Mouse (Mus musculus) hindbrain, embryonic 10.5 days (tissue): ENCODE measurements around the gene Pdss2. TPM values are rescaled to one million over a fixed set of nuclear protein-coding genes. Genes with fewer than 3 reads are reported as not detected.

Source experiments
- DNase-seq: peaks from one replicate; pipeline ENCODE4 v3.0.0-alpha.2; 2017; ENCODE audit warnings: low spot score
- H3K27ac ChIP-seq: fragments of 300-500 bp; sonication (generic); 2 replicates; pipeline ENCODE4 v1.5.1; 2016; ENCODE audit warnings: mild to moderate bottlenecking, moderate library complexity
- H3K27me3 ChIP-seq: fragments of 300-500 bp; sonication (generic); 2 replicates; pipeline ENCODE4 v1.6.1; 2016; ENCODE audit warnings: mild to moderate bottlenecking; ENCODE audit not compliant: poor library complexity, insufficient read depth, severe bottlenecking
- H3K36me3 ChIP-seq: fragments of 300-500 bp; sonication (generic); 2 replicates; pipeline ENCODE4 v1.6.1; 2016; ENCODE audit warnings: mild to moderate bottlenecking, moderate library complexity
- H3K4me1 ChIP-seq: fragments of 300-500 bp; sonication (generic); replicated peaks from 2 replicates; pipeline ENCODE4 v1.6.1; 2016; ENCODE audit warnings: mild to moderate bottlenecking
- H3K4me3 ChIP-seq: fragments of 300-500 bp; sonication (generic); 2 replicates; pipeline ENCODE4 v1.5.1; 2016; ENCODE audit warnings: mild to moderate bottlenecking, moderate library complexity
- H3K9me3 ChIP-seq: fragments of 300-500 bp; sonication (generic); 2 replicates; pipeline ENCODE4 v1.6.1; 2016; ENCODE audit warnings: mild to moderate bottlenecking, moderate library complexity
- WGBS: fragments of 180-500 bp; shearing (Covaris S2); methylation state at CpG from one replicate; pipeline ENCODE4 v1.1.7; 2016; 5-methylcytosine and 5-hydroxymethylcytosine counted together
- polyA plus RNA-seq: library from polyadenylated mRNA; unstranded; fragments of >200 nt; fragmentation: Nextera tagmentation; extraction: Ambion mirVana; gene quantifications from 2 replicates; pipeline ENCODE4 v1.2.1, GENCODE M21; 2016

Gene Pdss2
- polyA plus RNA-seq, 1 experiment from 2014 or later: 13.4 TPM

DNA sequence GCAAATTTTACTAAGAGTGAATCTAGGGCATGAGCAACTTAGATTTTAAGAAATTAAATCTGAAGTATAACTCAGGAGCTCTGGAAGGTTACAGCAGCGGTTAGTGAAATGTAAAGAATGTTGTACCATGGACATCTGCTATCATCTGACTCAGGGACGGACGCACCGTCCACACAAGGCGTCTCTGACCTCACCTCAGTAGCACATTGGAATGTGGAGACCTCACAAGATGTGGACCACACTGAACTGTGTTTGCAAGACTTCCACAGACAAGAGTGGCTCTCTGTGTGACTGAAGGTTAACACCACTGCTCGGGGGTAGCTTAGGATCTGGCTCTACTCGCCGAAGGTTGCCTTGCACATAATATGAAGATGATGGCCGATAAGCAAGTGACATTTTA lies 151.7 kb downstream of the Pdss2 start:
- H3K4me1 ChIP-seq: no peaks in the 10 kb centered on the region
- WGBS: 87% methylated on average over 9 of the region's 9 CpGs
- no peaks in the 10 kb centered on the region for H3K27me3 ChIP-seq
- H3K27ac ChIP-seq: no peak overlapping the region
- DNase-seq: no peak
- peaks cover 6% of the 10 kb centered on the region; the same call in 1 of the 2 replicates for H3K36me3 ChIP-seq
- H3K9me3 ChIP-seq: no peaks in the 10 kb centered on the region
- no peak overlapping the region for H3K4me3 ChIP-seq

DNA sequence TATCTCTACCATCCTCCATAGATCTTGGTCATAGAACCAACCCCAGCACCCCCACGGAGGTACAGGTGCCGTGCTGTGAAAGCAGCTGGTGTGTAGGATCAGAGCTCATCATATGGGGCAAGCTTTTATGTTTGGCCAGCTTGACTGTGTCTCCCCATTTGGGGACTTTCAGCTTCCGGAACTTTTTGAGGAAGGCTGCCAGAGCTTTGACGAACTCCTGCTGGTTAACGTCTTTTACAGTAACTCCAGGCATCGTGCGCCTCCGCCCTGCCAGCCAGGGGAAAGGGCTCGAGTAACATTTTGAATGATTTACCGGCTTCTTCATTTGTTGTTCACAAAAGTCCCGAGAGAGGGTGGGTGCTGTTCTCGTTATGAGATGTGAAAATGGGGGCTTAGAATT lies 152.4 kb downstream of the Pdss2 start:
- no peak overlapping the region for H3K4me3 ChIP-seq
- 88% methylated on average over 12 of the region's 12 CpGs for WGBS
- no peaks in the 10 kb centered on the region for H3K27me3 ChIP-seq
- no peak overlapping the region for H3K27ac ChIP-seq
- H3K9me3 ChIP-seq: no peaks in the 10 kb centered on the region
- no peak for DNase-seq
- H3K36me3 ChIP-seq: peaks cover 4% of the 10 kb centered on the region; the same call in 1 of the 2 replicates
- H3K4me1 ChIP-seq: no peaks in the 10 kb centered on the region

DNA sequence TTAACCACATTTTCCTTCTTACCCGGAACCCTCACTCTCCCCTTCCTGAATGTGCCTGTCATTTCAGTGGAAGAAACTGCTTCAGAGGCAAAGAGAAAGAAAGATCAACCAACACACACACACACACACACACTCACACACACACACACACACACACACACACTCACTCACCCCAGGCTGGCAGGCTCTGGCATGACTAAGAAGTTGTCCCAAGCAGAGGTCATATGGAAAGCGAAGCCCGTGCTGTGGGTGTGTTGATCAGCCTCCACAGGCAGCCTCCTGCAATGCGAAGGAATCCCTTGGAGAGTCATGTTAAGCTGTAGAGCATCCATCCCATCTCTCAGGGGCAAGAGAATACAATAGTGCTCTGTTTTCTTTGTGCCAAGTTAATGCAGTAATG lies 154.0 kb downstream of the Pdss2 start:
- Histone ChIP-seq H3K9me3 (no peaks in the 10 kb centered on the region), H3K27ac (no peak overlapping the region), H3K27me3 (no peaks in the 10 kb centered on the region), H3K36me3 (0 out of 2 replicates have a peak, but pooled peaks cover 3% of the 10 kb centered on the region), H3K4me3 (no peak overlapping the region), H3K4me1 (no peaks in the 10 kb centered on the region)
- DNase-seq: no peak
- WGBS: 82% methylated on average over 4 of the region's 4 CpGs

DNA sequence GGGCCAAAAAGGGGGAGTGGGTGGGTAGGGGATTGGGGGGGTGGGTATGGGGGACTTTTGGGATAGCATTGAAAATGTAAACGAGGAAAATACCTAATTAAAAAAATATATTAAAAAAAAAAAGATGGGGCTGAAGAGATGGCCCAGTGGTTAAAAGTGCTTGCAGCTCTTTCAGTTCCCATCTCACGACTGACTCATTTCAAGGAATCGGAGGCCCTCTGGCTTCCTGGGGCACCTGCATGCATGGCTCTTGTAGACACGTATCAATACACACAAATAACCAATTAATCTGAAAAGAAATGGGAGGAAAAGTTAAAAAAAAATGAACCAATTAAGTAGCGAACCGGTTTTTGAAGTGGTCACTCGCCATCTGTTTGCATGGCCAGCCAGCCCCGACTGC lies 155.5 kb downstream of the Pdss2 start:
- Histone ChIP-seq H3K27ac (no peak overlapping the region), H3K4me1 (no peaks in the 10 kb centered on the region), H3K36me3 (0 out of 2 replicates have a peak, but pooled peaks cover 3% of the 10 kb centered on the region), H3K9me3 (no peaks in the 10 kb centered on the region), H3K27me3 (no peaks in the 10 kb centered on the region), H3K4me3 (no peak overlapping the region)
- DNase-seq: no peak
- WGBS: 92% methylated on average over 8 of the region's 8 CpGs

DNA sequence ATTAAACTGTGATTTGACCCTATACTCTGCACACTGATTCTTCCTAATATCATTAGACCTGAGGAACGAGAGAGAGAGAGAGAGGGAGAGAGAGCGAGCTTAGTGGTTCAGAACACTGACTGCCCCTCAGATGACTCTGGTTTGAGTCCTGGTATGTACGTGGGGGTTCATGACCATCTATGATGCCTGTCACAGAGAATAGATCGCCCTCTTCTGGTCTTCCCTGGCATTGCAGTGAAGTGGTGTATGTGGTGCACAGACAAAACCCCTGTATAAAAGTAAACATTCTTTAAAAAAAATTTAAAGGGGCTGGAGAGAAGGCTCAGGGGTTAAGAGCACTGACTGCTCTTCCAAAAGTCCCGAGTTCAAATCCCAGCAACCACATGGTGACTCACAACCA lies 157.0 kb downstream of the Pdss2 start:
- Histone ChIP-seq H3K27ac (no peak overlapping the region), H3K27me3 (no peaks in the 10 kb centered on the region)
- WGBS: 42% methylated on average over 5 of the region's 5 CpGs

DNA sequence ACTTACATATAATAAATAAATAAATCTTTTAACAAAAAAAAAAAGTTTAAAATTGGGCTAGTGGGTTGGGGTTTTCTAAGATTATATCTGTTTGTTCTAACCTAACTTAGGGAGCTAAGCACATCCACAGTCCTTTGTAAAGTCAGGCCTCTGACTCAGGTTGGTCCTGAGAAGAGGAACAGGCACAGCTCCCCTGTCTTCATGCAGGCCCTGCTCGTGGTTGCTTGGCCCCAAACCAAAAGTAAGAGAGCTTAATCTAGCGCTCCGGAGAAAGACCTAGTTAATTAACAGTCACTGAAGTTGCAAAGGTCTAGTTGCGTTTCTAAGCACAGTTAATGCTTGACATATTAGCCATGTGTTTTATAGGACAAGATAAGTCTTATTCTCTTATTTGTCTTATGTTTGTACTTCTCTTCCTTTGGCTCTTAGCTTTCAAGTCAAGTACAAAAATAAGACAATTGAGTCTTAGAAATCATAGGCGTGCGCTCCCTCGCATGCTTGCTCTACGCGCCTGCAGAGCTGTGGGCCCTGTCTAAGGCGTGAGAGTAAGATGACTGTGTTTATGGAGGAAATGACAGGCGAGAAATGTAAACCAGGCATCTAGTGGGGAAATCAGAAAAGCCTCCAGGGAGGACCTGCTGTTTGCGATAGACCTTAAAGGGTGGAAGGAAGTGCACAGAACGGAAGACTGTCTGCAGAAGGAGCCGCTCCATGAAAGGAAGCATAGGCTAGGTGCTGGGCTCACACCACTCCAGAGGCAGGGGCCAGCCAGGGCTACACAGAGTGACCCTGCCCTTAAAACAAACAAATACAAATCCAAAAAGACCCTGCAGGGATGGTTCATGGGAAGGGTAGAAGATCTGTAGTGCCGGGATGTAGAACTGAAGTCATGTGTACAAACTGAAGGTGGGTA lies 157.7 kb downstream of the Pdss2 start:
- DNase-seq: no peak

More for the DNA sequence above, 157.0 kb downstream of the Pdss2 start:
- Histone ChIP-seq H3K4me3 (no peak overlapping the region), H3K9me3 (no peaks in the 10 kb centered on the region), H3K4me1 (no peaks in the 10 kb centered on the region), H3K36me3 (0 out of 2 replicates have a peak, but pooled peaks cover 3% of the 10 kb centered on the region)
- peak; percentile 69 for DNase-seq

DNA sequence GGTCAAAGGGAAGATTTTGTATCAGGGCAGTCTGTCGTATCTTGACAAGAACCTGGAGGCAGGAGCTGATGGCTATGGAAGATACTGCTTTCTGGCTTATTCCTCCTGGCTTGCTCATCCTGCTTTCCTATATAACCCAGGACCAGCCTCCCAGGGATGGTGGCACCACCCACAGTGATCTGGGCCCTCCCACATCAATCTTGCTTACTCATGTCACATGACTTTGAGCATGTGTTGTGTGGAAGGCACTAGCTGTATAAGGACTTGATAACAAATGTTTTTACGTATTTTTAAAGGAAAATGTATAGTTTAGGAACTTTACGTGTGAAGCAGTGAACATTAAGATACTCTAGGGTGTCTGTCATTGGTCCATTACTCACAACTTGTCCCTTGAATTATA lies 161.4 kb downstream of the Pdss2 start:
- no peaks in the 10 kb centered on the region for H3K36me3 ChIP-seq
- no peak overlapping the region for H3K27ac ChIP-seq
- H3K4me3 ChIP-seq: no peak overlapping the region
- DNase-seq: no peak
- H3K9me3 ChIP-seq: no peaks in the 10 kb centered on the region
- WGBS: 89% methylated on average over 3 of the region's 3 CpGs
- no peaks in the 10 kb centered on the region for H3K4me1 ChIP-seq
- no peaks in the 10 kb centered on the region for H3K27me3 ChIP-seq

More for the DNA sequence above, 157.7 kb downstream of the Pdss2 start:
- H3K9me3 ChIP-seq: no peaks in the 10 kb centered on the region
- H3K4me1 ChIP-seq: no peaks in the 10 kb centered on the region
- no peak overlapping the region for H3K4me3 ChIP-seq
- H3K27me3 ChIP-seq: no peaks in the 10 kb centered on the region
- H3K27ac ChIP-seq: no peak overlapping the region
- H3K36me3 ChIP-seq: no peaks in the 10 kb centered on the region
- 83% methylated on average over 15 of the region's 15 CpGs for WGBS

DNA sequence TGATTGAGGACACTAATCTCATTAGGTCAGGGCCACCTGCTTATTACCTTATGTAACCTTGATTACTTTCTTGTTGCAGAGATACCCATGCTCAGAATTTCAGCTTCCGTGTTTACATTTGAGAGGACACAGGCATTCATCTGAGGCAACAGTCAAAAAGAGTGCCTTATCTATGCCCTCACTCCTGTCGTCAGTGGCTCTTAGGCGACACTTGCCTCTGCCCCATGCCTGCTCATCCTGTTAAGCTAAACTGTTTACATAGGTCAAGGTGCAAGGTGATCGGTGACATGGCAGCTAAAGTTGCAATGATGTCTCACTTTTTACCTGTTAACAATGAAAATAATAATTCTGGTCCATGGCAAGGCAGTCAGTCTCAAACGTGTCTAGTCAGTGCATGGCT lies 163.3 kb downstream of the Pdss2 start:
- whole genome bisulfite sequencing: 87% methylated on average over 5 of the region's 5 CpGs
- Histone ChIP-seq H3K27me3 (no peaks in the 10 kb centered on the region), H3K4me1 (no peaks in the 10 kb centered on the region), H3K27ac (no peak overlapping the region), H3K4me3 (no peak overlapping the region), H3K36me3 (no peaks in the 10 kb centered on the region), H3K9me3 (no peaks in the 10 kb centered on the region)
- DNase-seq: no peak

DNA sequence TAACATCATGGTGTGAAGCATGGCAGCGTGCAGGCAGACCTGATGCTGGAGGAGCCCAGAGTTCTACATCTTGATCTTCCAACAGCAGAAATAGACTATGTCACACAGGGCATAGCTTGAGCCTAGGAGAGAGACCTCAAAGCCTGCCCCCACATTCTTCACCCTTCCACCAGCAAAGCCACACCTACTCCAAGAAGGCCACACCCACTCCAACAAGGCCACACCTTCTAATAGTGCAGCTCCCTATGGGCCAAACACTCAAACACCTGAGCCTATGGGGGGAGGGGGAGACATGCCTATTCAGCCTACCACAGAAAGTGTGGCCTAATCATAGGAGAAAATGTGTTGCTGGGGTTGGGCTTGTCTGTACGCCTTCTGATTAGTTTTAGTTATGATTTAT lies 171.6 kb downstream of the Pdss2 start:
- Histone ChIP-seq H3K9me3 (no peaks in the 10 kb centered on the region), H3K36me3 (peaks cover 17% of the 10 kb centered on the region), H3K27ac (no peak overlapping the region), H3K4me3 (no peak overlapping the region), H3K4me1 (no peaks in the 10 kb centered on the region), H3K27me3 (no peaks in the 10 kb centered on the region)
- 89% methylated on average over 2 of the region's 2 CpGs for WGBS
- DNase-seq: no peak

DNA sequence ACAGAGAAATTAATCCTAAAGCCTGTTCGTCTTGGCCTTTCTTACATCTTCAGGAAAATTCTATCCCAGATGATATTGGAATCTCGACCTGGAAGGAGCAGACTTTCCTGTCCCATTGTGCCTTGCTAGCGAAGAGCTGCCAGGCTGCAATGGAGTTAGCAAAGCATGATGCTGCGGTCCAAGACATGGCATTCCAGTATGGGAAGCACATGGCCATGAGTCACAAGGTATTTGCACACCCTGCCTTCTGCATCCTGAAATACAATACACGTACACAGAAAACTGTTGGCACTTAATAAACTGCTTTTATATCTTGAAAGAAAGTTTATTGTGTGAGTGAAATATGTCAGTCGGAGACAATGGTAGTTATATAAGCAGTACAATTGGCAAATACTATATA lies 172.5 kb downstream of the Pdss2 start:
- no peak overlapping the region for H3K4me3 ChIP-seq
- no peaks in the 10 kb centered on the region for H3K4me1 ChIP-seq
- no peaks in the 10 kb centered on the region for H3K9me3 ChIP-seq
- 89% methylated on average over 6 of the region's 6 CpGs for WGBS
- H3K27me3 ChIP-seq: no peaks in the 10 kb centered on the region
- H3K36me3 ChIP-seq: peaks cover 20% of the 10 kb centered on the region
- no peak for DNase-seq
- H3K27ac ChIP-seq: no peak overlapping the region

DNA sequence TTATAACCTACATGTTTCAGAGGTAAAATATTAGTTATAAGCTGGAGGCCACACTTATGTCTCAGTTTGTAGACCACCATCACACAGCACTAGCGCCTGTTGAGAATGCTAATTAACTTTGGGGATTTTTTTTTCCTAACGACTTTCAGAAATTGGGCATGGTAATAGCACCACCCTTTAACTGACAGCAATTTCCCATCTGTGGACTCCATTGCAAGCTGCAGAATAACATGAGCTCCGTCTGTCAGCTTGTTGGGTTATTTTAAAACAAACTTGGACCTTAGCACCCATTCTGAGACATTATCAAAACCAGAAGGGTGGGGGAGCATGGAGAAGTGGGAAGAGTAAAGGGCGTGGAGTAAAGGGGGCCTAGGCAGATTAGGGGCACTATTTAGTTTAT lies 174.5 kb downstream of the Pdss2 start:
- DNase-seq: no peak
- Histone ChIP-seq H3K9me3 (no peaks in the 10 kb centered on the region), H3K4me1 (no peaks in the 10 kb centered on the region), H3K27me3 (no peaks in the 10 kb centered on the region), H3K4me3 (no peak overlapping the region), H3K27ac (no peak overlapping the region), H3K36me3 (peaks cover 20% of the 10 kb centered on the region)
- 92% methylated on average over 4 of the region's 4 CpGs for WGBS

DNA sequence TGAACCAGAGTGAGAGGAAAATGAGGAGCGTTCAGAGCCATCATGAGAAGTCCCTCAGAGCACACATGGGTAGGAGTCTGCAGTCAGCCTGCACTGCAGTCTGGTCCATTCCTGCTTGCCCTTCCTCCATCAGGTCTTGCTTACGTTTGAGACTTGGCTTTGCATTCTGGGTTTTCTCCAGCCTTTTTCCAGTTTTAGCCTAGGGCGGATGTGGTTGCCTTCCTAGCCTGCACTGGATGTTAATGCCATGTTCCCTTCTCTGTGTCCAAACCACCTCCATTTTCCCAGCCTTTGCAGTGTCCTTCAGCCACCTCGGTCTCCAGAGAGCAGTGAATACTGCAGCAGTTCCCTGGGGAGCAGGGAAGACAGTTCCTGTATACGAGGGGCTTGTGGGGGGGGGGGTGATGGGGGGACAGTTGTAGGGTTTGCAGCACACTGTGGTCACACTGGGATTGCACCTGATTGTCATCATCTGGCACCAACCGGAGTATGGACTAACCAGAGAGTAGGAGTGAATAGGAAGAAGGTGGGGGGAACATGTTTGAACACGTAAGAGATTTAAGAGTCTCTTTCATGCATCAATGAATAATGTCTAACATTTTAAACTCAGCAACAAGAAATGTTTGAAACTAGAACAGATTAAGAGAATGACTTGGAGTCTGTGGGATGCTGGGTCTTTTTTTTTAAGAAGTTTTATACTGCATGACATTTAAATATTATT lies 178.5 kb downstream of the Pdss2 start:
- no peak overlapping the region for H3K27ac ChIP-seq
- no peaks in the 10 kb centered on the region for H3K27me3 ChIP-seq
- H3K9me3 ChIP-seq: no peaks in the 10 kb centered on the region
- no peak overlapping the region for H3K4me3 ChIP-seq
- 82% methylated on average over 7 of the region's 7 CpGs for WGBS
- peaks cover 20% of the 10 kb centered on the region for H3K36me3 ChIP-seq
- no peaks in the 10 kb centered on the region for H3K4me1 ChIP-seq
- no peak for DNase-seq

DNA sequence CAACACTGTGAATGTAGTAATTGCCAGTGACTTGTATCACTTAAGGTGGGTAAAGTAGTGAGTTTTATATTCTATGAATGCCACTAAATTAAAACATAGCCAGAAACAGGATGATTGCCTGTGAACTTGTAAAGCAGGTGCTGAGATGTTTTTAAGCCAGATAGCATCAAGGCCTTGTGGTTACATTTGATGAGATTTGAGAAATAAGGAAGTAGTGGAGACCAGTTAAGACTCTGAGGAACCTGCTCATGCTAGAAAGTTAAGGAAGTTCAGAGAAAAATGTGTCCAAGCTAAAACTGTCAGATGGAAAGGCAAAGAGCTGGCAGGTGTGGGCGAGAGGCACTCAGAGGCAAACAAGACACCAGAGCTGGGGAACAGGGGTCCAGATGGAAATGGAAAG lies 184.8 kb downstream of the Pdss2 start:
- Histone ChIP-seq H3K4me1 (no peaks in the 10 kb centered on the region), H3K27me3 (no peaks in the 10 kb centered on the region), H3K9me3 (no peaks in the 10 kb centered on the region), H3K4me3 (no peak overlapping the region), H3K27ac (no peak overlapping the region), H3K36me3 (peaks cover 15% of the 10 kb centered on the region)
- 85% methylated on average over 1 of the region's 1 CpGs for WGBS
- no peak for DNase-seq
